Mouse (Mus musculus) thymus, adult 2 months (tissue): ENCODE measurements around the gene Tmem255a.

Experiments
- CTCF ChIP-seq: fragments of 200-500 bp; IDR thresholded peaks from 2 replicates; pipeline ENCODE4 v1.5.1; 2012; ENCODE audit warnings: mild to moderate bottlenecking, control low read depth, low read length, moderate library complexity, borderline replicate concordance; ENCODE audit not compliant: control insufficient read depth, poor library complexity, insufficient read depth; ENCODE audit errors: extremely low read depth
- POLR2A ChIP-seq: fragments of 200-500 bp; IDR thresholded peaks from 2 replicates; pipeline ENCODE4 v1.6.1; 2012; ENCODE audit warnings: mild to moderate bottlenecking, low read length, control low read depth, moderate library complexity; ENCODE audit not compliant: control insufficient read depth, poor library complexity, insufficient read depth; ENCODE audit errors: extremely low read depth

DNA sequence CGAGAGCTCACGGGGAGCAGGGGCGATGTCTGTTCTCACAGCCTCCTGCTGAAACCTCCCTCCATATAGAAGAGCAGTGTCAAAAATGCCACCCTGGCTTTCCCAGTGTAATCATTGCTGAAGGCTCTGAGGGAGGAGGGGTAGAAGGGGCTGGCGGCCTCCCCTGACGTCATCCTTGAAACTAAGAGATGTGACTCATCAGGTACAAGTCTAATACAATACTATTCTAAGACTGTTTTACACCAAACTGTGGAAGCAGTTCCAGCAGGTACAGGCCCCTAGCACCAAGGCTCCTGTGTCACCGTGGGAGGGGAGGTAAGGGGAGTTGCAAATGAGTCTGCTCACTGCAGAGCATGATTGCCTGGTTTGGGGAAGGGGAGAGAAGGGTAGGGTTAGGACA, 5.1 kb downstream of the Tmem255a start:
- TF ChIP-seq CTCF (no peak), POLR2A (no peak)
